ENCODE assay signal across 8 mouse cellular contexts in the genomic region with DNA sequence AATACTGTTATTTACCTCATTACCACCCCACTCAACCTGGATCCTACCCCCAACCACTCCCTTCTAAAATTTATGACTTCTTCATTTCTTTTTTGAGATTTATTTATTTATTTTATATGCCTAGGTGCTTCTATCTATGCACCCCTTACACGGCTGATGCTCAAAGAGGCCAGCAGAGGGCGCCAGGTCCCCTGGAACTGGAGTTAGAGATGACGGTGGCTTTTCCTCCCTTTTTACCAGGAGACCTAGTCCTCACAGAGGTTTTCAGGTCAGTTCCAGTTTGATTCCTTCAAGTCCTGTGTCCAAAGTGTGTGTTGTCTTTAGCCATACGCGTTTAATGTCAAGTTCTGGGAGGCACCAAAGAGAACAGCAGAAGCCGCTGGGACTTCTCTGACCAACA. TPM values are rescaled to one million over a fixed set of nuclear protein-coding genes. Genes with fewer than 3 reads are reported as not detected.
DNase-seq lines count a peak whose midpoint lies in the region; ATAC-seq and TF ChIP-seq lines count a peak whose summit lies in the region.

No protein-coding gene starts in this region.

- no peak overlapping the region for H3K4me2 ChIP-seq in forebrain, embryonic 13.5 days
- no peak overlapping the region for H3K4me2 ChIP-seq in neural tube, embryonic 15.5 days
- H3K4me2 ChIP-seq in stomach, postnatal 0 days (replicated peaks; ENCODE audit: low read depth): no peak overlapping the region

- peak; percentile 87 for TF ChIP-seq CTCF in stomach, postnatal 0 days (IDR thresholded peaks at IDR 0.05; ENCODE audit: low read depth)

- H3K4me3 ChIP-seq in forebrain, embryonic 10.5 days: no peak overlapping the region
- no peak overlapping the region for H3K4me3 ChIP-seq in forebrain, embryonic 13.5 days
- H3K4me3 ChIP-seq in neural tube, embryonic 15.5 days (replicated peaks): no peak overlapping the region
- no peak overlapping the region for H3K4me3 ChIP-seq in stomach, postnatal 0 days (ENCODE audit: low read depth, low read length)

- H3K9me3 ChIP-seq in forebrain, embryonic 10.5 days: no peaks in the 10 kb centered on the region
- H3K9me3 ChIP-seq in forebrain, embryonic 13.5 days (replicated peaks): no peaks in the 10 kb centered on the region
- H3K9me3 ChIP-seq in neural tube, embryonic 15.5 days (replicated peaks): no peaks in the 10 kb centered on the region
- no peaks in the 10 kb centered on the region for H3K9me3 ChIP-seq in stomach, postnatal 0 days (ENCODE audit: control insufficient read depth, low read length)

- peak; percentile 50 for DNase-seq in forebrain, embryonic 10.5 days (ENCODE audit: extremely low spot score, low spot score)
- DNase-seq in neural tube, embryonic 10.5 days (ENCODE audit: extremely low spot score, low spot score): peak; percentile 54
- DNase-seq in cerebellum, postnatal 25 days: peak; percentile 59 to 78
- DNase-seq in heart, postnatal 4 days: peak; percentile 71
- peak; percentile 69 for DNase-seq in lung, postnatal 10 days
- peak; percentile 70 for DNase-seq in stomach, postnatal 0 days (ENCODE audit: low spot score)

- H3K27ac ChIP-seq in forebrain, embryonic 10.5 days: no peak overlapping the region
- H3K27ac ChIP-seq in forebrain, embryonic 13.5 days: no peak overlapping the region
- H3K27ac ChIP-seq in neural tube, embryonic 15.5 days (replicated peaks): no peak overlapping the region
- H3K27ac ChIP-seq in stomach, postnatal 0 days (replicated peaks): no peak overlapping the region

- no peaks in the 10 kb centered on the region for H3K27me3 ChIP-seq in forebrain, embryonic 10.5 days (ENCODE audit: poor library complexity, severe bottlenecking)
- H3K27me3 ChIP-seq in forebrain, embryonic 13.5 days: no peaks in the 10 kb centered on the region
- H3K27me3 ChIP-seq in neural tube, embryonic 15.5 days (replicated peaks): no peaks in the 10 kb centered on the region
- no peaks in the 10 kb centered on the region for H3K27me3 ChIP-seq in stomach, postnatal 0 days (ENCODE audit: control insufficient read depth, insufficient read depth, low read length)

- TF ChIP-seq EP300 in stomach, postnatal 0 days (optimal IDR thresholded peaks at IDR 0.05): no peak

- peaks cover 5% of the 10 kb centered on the region for H3K4me1 ChIP-seq in forebrain, embryonic 10.5 days
- peaks cover under 1% of the 10 kb centered on the region; the same call in 1 of the 2 replicates for H3K4me1 ChIP-seq in forebrain, embryonic 13.5 days
- H3K4me1 ChIP-seq in neural tube, embryonic 15.5 days: peaks cover 6% of the 10 kb centered on the region; the same call in 1 of the 2 replicates
- no peaks in the 10 kb centered on the region for H3K4me1 ChIP-seq in stomach, postnatal 0 days (replicated peaks; ENCODE audit: control insufficient read depth, insufficient read depth)

- ATAC-seq in forebrain, embryonic 13.5 days: no peak
- no peak for ATAC-seq in neural tube, embryonic 15.5 days (ENCODE audit: low FRiP score)
- ATAC-seq in stomach, postnatal 0 days (ENCODE audit: low FRiP score, low TSS enrichment): no peak

- H3K9ac ChIP-seq in forebrain, embryonic 13.5 days: no peak overlapping the region
- no peak overlapping the region for H3K9ac ChIP-seq in neural tube, embryonic 15.5 days (replicated peaks)
- H3K9ac ChIP-seq in stomach, postnatal 0 days (ENCODE audit: low read length): no peak overlapping the region

- WGBS in forebrain, embryonic 10.5 days: 16% methylated on average over 6 of the region's 6 CpGs
- WGBS in forebrain, embryonic 13.5 days: 17% methylated on average over 6 of the region's 6 CpGs
- 21% methylated on average over 6 of the region's 6 CpGs for WGBS in neural tube, embryonic 15.5 days
- 22% methylated on average over 6 of the region's 6 CpGs for WGBS in stomach, postnatal 0 days

- H3K36me3 ChIP-seq in forebrain, embryonic 10.5 days (replicated peaks): no peaks in the 10 kb centered on the region
- no peaks in the 10 kb centered on the region for H3K36me3 ChIP-seq in forebrain, embryonic 13.5 days (ENCODE audit: poor library complexity, severe bottlenecking)
- no peaks in the 10 kb centered on the region for H3K36me3 ChIP-seq in neural tube, embryonic 15.5 days
- no peaks in the 10 kb centered on the region for H3K36me3 ChIP-seq in stomach, postnatal 0 days (ENCODE audit: control insufficient read depth, insufficient read depth, low read length)

RNA-seq across cellular contexts. Expression of gene Tnfrsf21, which starts 3.6 kb away (rescaled TPM):
- polyA plus RNA-seq in forebrain, embryonic 10.5 days (2016; fragmentation: Nextera tagmentation; extraction: Ambion mirVana): 24.5 and 26.8 TPM in 2 replicates
- polyA plus RNA-seq in forebrain, embryonic 13.5 days (2015; fragmentation: Nextera tagmentation; extraction: Ambion mirVana): 38.4 and 40.2 TPM in 2 replicates
- polyA plus RNA-seq in neural tube, embryonic 15.5 days (2015; fragmentation: Nextera tagmentation; extraction: Ambion mirVana): 78.6 and 84.4 TPM in 2 replicates
- 10 to 100 TPM; 12.3 to 12.8 TPM for total RNA-seq in heart, postnatal 4 days (2021)
- polyA plus RNA-seq in stomach, postnatal 0 days (2015; fragmentation: Nextera tagmentation; extraction: Ambion mirVana): 36.9 and 40.7 TPM in 2 replicates
